Mouse (Mus musculus) ES-Bruce4 (cell line): ENCODE data around the gene Sh3gl3.

Source experiments
- CTCF ChIP-seq: IDR thresholded peaks from one replicate; pipeline ENCODE4 v1.8.1; 2011; ENCODE audit warnings: low read depth, low read length
- EP300 ChIP-seq: IDR thresholded peaks from 2 replicates; pipeline ENCODE4 v1.6.1; 2011; ENCODE audit warnings: low read depth, low read length; ENCODE audit not compliant: insufficient read depth

DNA sequence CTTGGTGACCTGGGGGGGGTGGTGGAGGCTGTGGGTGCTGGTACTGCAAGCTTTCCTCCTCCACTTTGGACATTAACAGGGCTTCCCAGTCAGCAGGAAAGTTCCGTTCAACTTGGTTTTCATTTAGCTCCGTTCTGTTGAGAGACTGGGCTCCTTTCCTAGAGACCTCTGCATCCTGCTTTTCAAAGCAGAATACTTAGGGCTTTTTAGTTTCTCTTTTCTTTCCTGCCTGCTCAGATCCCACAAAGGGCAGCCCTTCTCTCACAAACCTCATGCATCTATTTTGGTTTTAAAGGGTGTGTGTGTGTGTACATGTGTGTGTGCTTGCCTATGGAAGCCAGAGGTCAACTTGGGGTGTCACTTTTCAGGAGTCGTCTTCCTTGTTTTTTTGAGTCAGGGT, 31.3 kb downstream of the Sh3gl3 start:
- no peak for TF ChIP-seq CTCF
- TF ChIP-seq EP300, result no peak
